Mouse (Mus musculus) T-cell, adult 66 days (primary cell): ENCODE measurements around the gene Olfr876. TPM values are rescaled to one million over a fixed set of nuclear protein-coding genes. Genes with fewer than 3 reads are reported as not detected.

ENCODE experiments used
- total RNA-seq, 2 experiments: library from RNA; stranded (reverse); gene quantifications; 3 replicates in 1 of 2; 4 replicates in 1 of 2; pipeline ENCODE4 v1.2.4; 2023

Gene Olfr876
- total RNA-seq = not detected

GRCm38 (mm10) chr9:37802731-37803130 is at the start of gene Olfr876:
TSS of gene Olfr876 (plus strand) at chr9:37803031.

GRCm38 (mm10) chr9:37771759-37772158 is 31.1 kb upstream of the Olfr876 start, which contains the start of gene Olfr875:
TSS of gene Olfr875 (plus strand) at chr9:37771857.

GRCm38 (mm10) chr9:37853969-37854368 is 51.1 kb downstream of the Olfr876 start, which contains the start of gene Olfr877:
TSS of gene Olfr877 (plus strand) at chr9:37854269.

Other genes starting within 250 kb of the Olfr876 start
- gene Siae, start 247.3 kb upstream of the Olfr876 start, total RNA-seq = 10 to 100 TPM in 1 of 2 experiments, 1 to 10 TPM in 1; 9.0 to 10.3 TPM
- not detected for gene Spa17, start 189.3 kb upstream of the Olfr876 start, total RNA-seq
- 10 to 100 TPM; 88.9 to 96.6 TPM for gene Tbrg1, start 145.7 kb upstream of the Olfr876 start, total RNA-seq
- not detected for gene Panx3, start 133.8 kb upstream of the Olfr876 start, total RNA-seq
- gene Olfr160, start 86.8 kb upstream of the Olfr876 start, total RNA-seq = not detected
- gene Olfr874, start 57.9 kb upstream of the Olfr876 start, total RNA-seq = not detected
- gene Olfr875, start 31.2 kb upstream of the Olfr876 start, total RNA-seq = not detected
- gene Olfr877, start 51.2 kb downstream of the Olfr876 start, total RNA-seq = not detected
- gene Olfr145, start 93.7 kb downstream of the Olfr876 start, total RNA-seq = not detected
- gene Olfr878, start 114.8 kb downstream of the Olfr876 start, total RNA-seq = not detected
- gene Olfr881, start 188.8 kb downstream of the Olfr876 start, total RNA-seq = not detected
- not detected for gene Olfr883, start 222.8 kb downstream of the Olfr876 start, total RNA-seq
- not detected for gene Olfr884, start 243.5 kb downstream of the Olfr876 start, total RNA-seq